Mouse (Mus musculus) liver, adult 2 months (tissue): ENCODE results near the gene Slc7a1. TPM values are rescaled to one million over a fixed set of nuclear protein-coding genes. Genes with fewer than 3 reads are reported as not detected.
"Not testable (repeated sequence)": the region's sequence is repeated elsewhere in the genome, so short reads cannot be mapped to it uniquely, and the experiment has no call there.

Experiments used
- DNase-seq: peaks from one replicate; pipeline ENCODE4 v3.0.0-alpha.2; 2011; ENCODE audit warnings: low read depth, low spot score; ENCODE audit errors: extremely low read depth
- H3K27ac ChIP-seq: fragments of 200-500 bp; replicated peaks from 2 replicates; pipeline ENCODE4 v1.5.1; 2012; ENCODE audit warnings: low read depth, mild to moderate bottlenecking, control low read depth, inconsistent platforms, low read length; ENCODE audit not compliant: insufficient read depth
- H3K27me3 ChIP-seq: fragments of 200-500 bp; 2 replicates; pipeline ENCODE4 v1.6.1; 2012; ENCODE audit warnings: mild to moderate bottlenecking, moderate library complexity, low read length, inconsistent platforms; ENCODE audit not compliant: control insufficient read depth, insufficient read depth
- H3K36me3 ChIP-seq: fragments of 200-500 bp; 2 replicates; pipeline ENCODE4 v1.6.1; 2012; ENCODE audit warnings: low read length, inconsistent platforms; ENCODE audit not compliant: control insufficient read depth, insufficient read depth
- H3K4me1 ChIP-seq: fragments of 200-500 bp; 2 replicates; pipeline ENCODE4 v1.6.1; 2011; ENCODE audit warnings: low read length; ENCODE audit not compliant: control insufficient read depth, insufficient read depth
- H3K4me3 ChIP-seq: fragments of 200-500 bp; 2 replicates; pipeline ENCODE4 v1.5.1; 2011; ENCODE audit warnings: low read depth, mild to moderate bottlenecking, control low read depth, low read length, moderate library complexity; ENCODE audit not compliant: insufficient read depth
- H3K79me2 ChIP-seq: fragments of 200-500 bp; 2 replicates; pipeline ENCODE4 v1.6.1; 2012; ENCODE audit warnings: inconsistent platforms, mild to moderate bottlenecking, low read length, moderate library complexity; ENCODE audit not compliant: control insufficient read depth, insufficient read depth
- H3K9ac ChIP-seq: fragments of 200-500 bp; 2 replicates; pipeline ENCODE4 v1.6.1; 2012; ENCODE audit warnings: low read depth, mild to moderate bottlenecking, control low read depth, inconsistent platforms, low read length
- CTCF ChIP-seq: fragments of 200-500 bp; IDR thresholded peaks from 2 replicates; pipeline ENCODE4 v1.5.1; 2011; ENCODE audit warnings: low read depth, low read length, control low read depth
- POLR2A ChIP-seq: fragments of 200-500 bp; IDR thresholded peaks from 2 replicates; pipeline ENCODE4 v1.6.1; 2011; ENCODE audit warnings: low read length, control low read depth; ENCODE audit not compliant: insufficient read depth; ENCODE audit errors: extremely low read depth
- WGBS: fragments of 180-500 bp; shearing (Covaris S2); methylation state at CpG from one replicate; pipeline ENCODE4 v1.1.7; 2018; 5-methylcytosine and 5-hydroxymethylcytosine counted together
- polyA plus RNA-seq: library from polyadenylated mRNA; depleted of rRNA; stranded (reverse); fragments of >200 nt; gene quantifications from 2 replicates; pipeline ENCODE4 v1.2.3, GENCODE M21; 2012
- total RNA-seq: library from RNA; depleted of rRNA; stranded (reverse); fragments of >200 nt; gene quantifications from 2 replicates; pipeline ENCODE4 v1.2.3, GENCODE M21; 2014

Slc7a1 gene
- total and polyA plus RNA-seq, 2 experiments = 0.18 to 0.23 TPM

GRCm38 (mm10) chr5:148328982-148329381 is 70.7 kb downstream of the Slc7a1 start:
- Histone ChIP-seq H3K9ac (no peak overlapping the region), H3K36me3 (no peaks in the 10 kb centered on the region), H3K4me3 (no peak overlapping the region), H3K27ac (no peak overlapping the region), H3K27me3 (no peaks in the 10 kb centered on the region), H3K4me1 (no peaks in the 10 kb centered on the region), H3K79me2 (no peaks in the 10 kb centered on the region)
- DNase-seq = no peak
- TF ChIP-seq POLR2A = no peak
- no peak for TF ChIP-seq CTCF
- 84% methylated on average over 3 of the region's 3 CpGs for WGBS

GRCm38 (mm10) chr5:148326295-148326694 is 73.4 kb downstream of the Slc7a1 start:
- H3K79me2 ChIP-seq, H3K27me3 ChIP-seq, H3K4me3 ChIP-seq, H3K27ac ChIP-seq, H3K4me1 ChIP-seq, DNase-seq, H3K36me3 ChIP-seq, H3K9ac ChIP-seq: not testable (repeated sequence)
- WGBS = 95% methylated on average over 9 of the region's 9 CpGs

GRCm38 (mm10) chr5:148325317-148325885 is 74.3 kb downstream of the Slc7a1 start:
- H3K36me3 ChIP-seq = no peaks in the 10 kb centered on the region
- H3K4me1 ChIP-seq = no peaks in the 10 kb centered on the region
- WGBS = 42% methylated on average over 4 of the region's 4 CpGs
- no peaks in the 10 kb centered on the region for H3K79me2 ChIP-seq
- no peaks in the 10 kb centered on the region for H3K27me3 ChIP-seq
- no peak overlapping the region for H3K9ac ChIP-seq
- DNase-seq = peak; percentile 28
- H3K27ac ChIP-seq = no peak overlapping the region
- TF ChIP-seq POLR2A = no peak
- peak; percentile 71 for TF ChIP-seq CTCF
- no peak overlapping the region for H3K4me3 ChIP-seq

- TF ChIP-seq CTCF (no peak), POLR2A (no peak)
- DNase-seq = no peak
- Histone ChIP-seq H3K4me3 (no peak overlapping the region), H3K79me2 (no peaks in the 10 kb centered on the region), H3K27ac (no peak overlapping the region), H3K27me3 (no peaks in the 10 kb centered on the region), H3K9ac (no peak overlapping the region), H3K4me1 (no peaks in the 10 kb centered on the region), H3K36me3 (no peaks in the 10 kb centered on the region)
- WGBS = 92% methylated on average over 5 of the region's 5 CpGs
These were observed 84.8 kb downstream of the Slc7a1 start for GRCm38 (mm10) chr5:148314931-148315330.

GRCm38 (mm10) chr5:148312443-148312842 is 87.3 kb downstream of the Slc7a1 start:
- Histone ChIP-seq H3K4me3 (no peak overlapping the region), H3K4me1 (no peaks in the 10 kb centered on the region), H3K9ac (no peak overlapping the region), H3K27ac (no peak overlapping the region), H3K79me2 (no peaks in the 10 kb centered on the region), H3K36me3 (no peaks in the 10 kb centered on the region), H3K27me3 (no peaks in the 10 kb centered on the region)
- WGBS = 50% methylated on average over 2 of the region's 2 CpGs
- DNase-seq = no peak
- no peak for TF ChIP-seq CTCF
- no peak for TF ChIP-seq POLR2A

GRCm38 (mm10) chr5:148310790-148311189 is 88.9 kb downstream of the Slc7a1 start:
- H3K4me1 ChIP-seq = no peaks in the 10 kb centered on the region
- peak overlapping the region; percentile 46 for H3K4me3 ChIP-seq
- H3K9ac ChIP-seq = no peak overlapping the region
- H3K36me3 ChIP-seq = no peaks in the 10 kb centered on the region
- peak; percentile 9 for DNase-seq
- no peaks in the 10 kb centered on the region for H3K79me2 ChIP-seq
- TF ChIP-seq CTCF = peak; percentile 45
- TF ChIP-seq POLR2A = no peak
- WGBS = 60% methylated on average over 10 of the region's 10 CpGs
- no peaks in the 10 kb centered on the region for H3K27me3 ChIP-seq
- H3K27ac ChIP-seq = no peak overlapping the region
